Mouse (Mus musculus) small intestine, adult 2 months (tissue): ENCODE measurements around the gene Naa38.

Experiments
- CTCF ChIP-seq: fragments of 200-500 bp; IDR thresholded peaks from 2 replicates; pipeline ENCODE4 v1.5.1; 2012; ENCODE audit warnings: low read depth, mild to moderate bottlenecking, control low read depth, inconsistent platforms, low read length, moderate library complexity, mixed read lengths; ENCODE audit not compliant: insufficient replicate concordance, insufficient read length; ENCODE audit errors: extremely low read depth
- POLR2A ChIP-seq: fragments of 200-500 bp; IDR thresholded peaks from 2 replicates; pipeline ENCODE4 v1.6.1; 2012; ENCODE audit warnings: low read depth, mild to moderate bottlenecking, control low read depth, inconsistent platforms, low read length, moderate library complexity

DNA sequence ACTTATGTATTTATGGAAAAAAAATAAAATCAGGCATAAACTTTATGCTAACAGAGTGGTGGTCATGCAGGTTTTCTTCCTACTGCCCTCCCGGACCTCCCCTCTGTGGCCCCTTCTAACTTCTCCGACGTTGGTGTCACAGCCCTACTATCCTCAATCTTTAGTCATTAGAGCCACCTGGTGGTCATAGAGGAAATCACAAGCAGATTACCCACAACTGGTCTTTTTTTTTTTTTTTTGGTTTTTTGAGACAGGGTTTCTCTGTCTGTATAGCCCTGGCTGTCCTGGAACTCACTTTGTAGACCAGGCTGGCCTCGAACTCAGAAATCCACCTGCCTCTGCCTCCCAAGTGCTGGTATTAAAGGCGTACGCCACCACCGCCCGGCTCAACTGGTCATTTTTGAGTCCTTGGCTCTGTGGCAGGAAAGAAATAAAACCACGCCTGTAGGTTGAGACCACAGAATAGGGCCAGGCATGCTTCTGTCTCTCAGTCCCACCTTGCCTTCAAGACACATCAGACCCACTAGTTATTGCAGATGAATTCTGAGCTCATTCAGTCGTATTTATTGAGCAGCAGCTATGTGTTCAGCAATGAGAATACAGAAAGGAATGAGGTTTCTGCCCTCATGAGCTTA, 4.8 kb upstream of the Naa38 start:
- peak; percentile 53; the same call in 1 of the 2 replicates for TF ChIP-seq CTCF
- TF ChIP-seq POLR2A: no peak
